Mouse (Mus musculus): Measurements from ENCODE around the gene Polr3b. TPM values are rescaled to one million over a fixed set of nuclear protein-coding genes. Genes with fewer than 3 reads are reported as not detected.
A peak's percentile ranks its signal among the peaks of the same experiment; 100 is the strongest.

Polr3b gene
- polyA plus RNA-seq, 1 experiment from 2014 or later = 18.2 TPM

GRCm38 (mm10) chr10:84690818-84691217 is 68.7 kb downstream of the Polr3b start:
- ATAC-seq (ENCODE audit: low FRiP score) (no peak), DNase-seq (ENCODE audit: low spot score) (no peak)
- Histone ChIP-seq H3K27me3 (ENCODE audit: control insufficient read depth, insufficient read depth, low read length) (no peaks in the 10 kb centered on the region), H3K4me3 (ENCODE audit: low read depth, low read length) (no peak overlapping the region), H3K27ac (ENCODE audit: low read depth, low read length) (no peak overlapping the region), H3K4me1 (replicated peaks; ENCODE audit: control insufficient read depth, insufficient read depth, low read length) (peaks cover 6% of the 10 kb centered on the region), H3K9me3 (ENCODE audit: control insufficient read depth, low read length) (no peaks in the 10 kb centered on the region), H3K9ac (ENCODE audit: low read depth, low read length) (no peak overlapping the region), H3K4me2 (replicated peaks; ENCODE audit: low read depth, low read length) (no peak overlapping the region), H3K36me3 (ENCODE audit: control insufficient read depth, insufficient read depth, low read length) (no peaks in the 10 kb centered on the region)
- 61% methylated on average over 4 of the region's 4 CpGs for WGBS

- ATAC-seq (ENCODE audit: low FRiP score) (no peak), DNase-seq (ENCODE audit: low spot score) (no peak)
- H3K27me3 ChIP-seq (ENCODE audit: control insufficient read depth, insufficient read depth, low read length) = no peaks in the 10 kb centered on the region
- peaks cover 3% of the 10 kb centered on the region for H3K4me1 ChIP-seq (replicated peaks; ENCODE audit: control insufficient read depth, insufficient read depth, low read length)
- H3K9me3 ChIP-seq (ENCODE audit: control insufficient read depth, low read length) = no peaks in the 10 kb centered on the region
- H3K9ac ChIP-seq (ENCODE audit: low read depth, low read length) = no peak overlapping the region
- H3K4me2 ChIP-seq (replicated peaks; ENCODE audit: low read depth, low read length) = no peak overlapping the region
- no peaks in the 10 kb centered on the region for H3K36me3 ChIP-seq (ENCODE audit: control insufficient read depth, insufficient read depth, low read length)
- WGBS = 72% methylated on average over 3 of the region's 3 CpGs
- H3K4me3 ChIP-seq (ENCODE audit: low read depth, low read length) = no peak overlapping the region
- no peak overlapping the region for H3K27ac ChIP-seq (ENCODE audit: low read depth, low read length)
These were observed 69.6 kb downstream of the Polr3b start for GRCm38 (mm10) chr10:84691692-84692091.

- H3K9ac ChIP-seq (ENCODE audit: low read depth, low read length) = no peak overlapping the region
- ATAC-seq (ENCODE audit: low FRiP score) (peak; percentile 72; the same call in 1 of the 2 replicates), DNase-seq (ENCODE audit: low spot score) (peak; percentile 35)
- H3K36me3 ChIP-seq (ENCODE audit: control insufficient read depth, insufficient read depth, low read length) = no peaks in the 10 kb centered on the region
- H3K4me2 ChIP-seq (replicated peaks; ENCODE audit: low read depth, low read length) = no peak overlapping the region
- 0 out of 2 replicates have a peak overlapping the region, but pooled peaks have one; percentile 42 for H3K27ac ChIP-seq (ENCODE audit: low read depth, low read length)
- H3K4me3 ChIP-seq (ENCODE audit: low read depth, low read length) = no peak overlapping the region
- no peaks in the 10 kb centered on the region for H3K27me3 ChIP-seq (ENCODE audit: control insufficient read depth, insufficient read depth, low read length)
- H3K4me1 ChIP-seq (replicated peaks; ENCODE audit: control insufficient read depth, insufficient read depth, low read length) = no peaks in the 10 kb centered on the region; the same call in 1 of the 2 replicates
- WGBS = 62% methylated on average over 8 of the region's 8 CpGs
- no peaks in the 10 kb centered on the region for H3K9me3 ChIP-seq (ENCODE audit: control insufficient read depth, low read length)
These were observed 71.9 kb downstream of the Polr3b start for GRCm38 (mm10) chr10:84693841-84694638.

- no peak for ATAC-seq (ENCODE audit: low FRiP score)
- 87% methylated on average over 13 of the region's 13 CpGs for WGBS
These were observed 78.3 kb downstream of the Polr3b start for GRCm38 (mm10) chr10:84700236-84700987.

GRCm38 (mm10) chr10:84701110-84701509 is 79.0 kb downstream of the Polr3b start:
- no peak for DNase-seq (ENCODE audit: low spot score)
- no peaks in the 10 kb centered on the region for H3K9me3 ChIP-seq (ENCODE audit: control insufficient read depth, low read length)
- no peak for ATAC-seq (ENCODE audit: low FRiP score)
- no peak overlapping the region for H3K9ac ChIP-seq (ENCODE audit: low read depth, low read length)
- H3K4me2 ChIP-seq (replicated peaks; ENCODE audit: low read depth, low read length) = no peak overlapping the region
- no peak overlapping the region for H3K4me3 ChIP-seq (ENCODE audit: low read depth, low read length)
- no peaks in the 10 kb centered on the region for H3K4me1 ChIP-seq (replicated peaks; ENCODE audit: control insufficient read depth, insufficient read depth, low read length)
- no peak overlapping the region for H3K27ac ChIP-seq (ENCODE audit: low read depth, low read length)
- WGBS = 90% methylated on average over 8 of the region's 8 CpGs
- H3K36me3 ChIP-seq (ENCODE audit: control insufficient read depth, insufficient read depth, low read length) = no peaks in the 10 kb centered on the region
- no peaks in the 10 kb centered on the region for H3K27me3 ChIP-seq (ENCODE audit: control insufficient read depth, insufficient read depth, low read length)

More at GRCm38 (mm10) chr10:84700236-84700987, 78.3 kb downstream of the Polr3b start:
- no peak for DNase-seq (ENCODE audit: low spot score)
- no peaks in the 10 kb centered on the region for H3K27me3 ChIP-seq (ENCODE audit: control insufficient read depth, insufficient read depth, low read length)
- H3K4me3 ChIP-seq (ENCODE audit: low read depth, low read length) = no peak overlapping the region
- H3K9ac ChIP-seq (ENCODE audit: low read depth, low read length) = no peak overlapping the region
- no peaks in the 10 kb centered on the region for H3K36me3 ChIP-seq (ENCODE audit: control insufficient read depth, insufficient read depth, low read length)
- H3K9me3 ChIP-seq (ENCODE audit: control insufficient read depth, low read length) = no peaks in the 10 kb centered on the region
- H3K27ac ChIP-seq (ENCODE audit: low read depth, low read length) = no peak overlapping the region
- no peaks in the 10 kb centered on the region for H3K4me1 ChIP-seq (replicated peaks; ENCODE audit: control insufficient read depth, insufficient read depth, low read length)
- no peak overlapping the region for H3K4me2 ChIP-seq (replicated peaks; ENCODE audit: low read depth, low read length)

- 93% methylated on average over 1 of the region's 1 CpGs for WGBS
These were observed 80.0 kb downstream of the Polr3b start for GRCm38 (mm10) chr10:84702115-84702514.

GRCm38 (mm10) chr10:84704594-84704993 is 82.5 kb downstream of the Polr3b start:
- Histone ChIP-seq H3K27me3 (ENCODE audit: control insufficient read depth, insufficient read depth, low read length) (no peaks in the 10 kb centered on the region), H3K4me1 (replicated peaks; ENCODE audit: control insufficient read depth, insufficient read depth, low read length) (peaks cover 10% of the 10 kb centered on the region), H3K27ac (ENCODE audit: low read depth, low read length) (no peak overlapping the region), H3K4me2 (replicated peaks; ENCODE audit: low read depth, low read length) (no peak overlapping the region), H3K9me3 (ENCODE audit: control insufficient read depth, low read length) (no peaks in the 10 kb centered on the region), H3K4me3 (ENCODE audit: low read depth, low read length) (no peak overlapping the region), H3K36me3 (ENCODE audit: control insufficient read depth, insufficient read depth, low read length) (no peaks in the 10 kb centered on the region), H3K9ac (ENCODE audit: low read depth, low read length) (no peak overlapping the region)
- 91% methylated on average over 1 of the region's 1 CpGs for WGBS
- ATAC-seq (ENCODE audit: low FRiP score) = no peak
- DNase-seq (ENCODE audit: low spot score) = no peak

More at GRCm38 (mm10) chr10:84702115-84702514, 80.0 kb downstream of the Polr3b start:
- H3K27ac ChIP-seq (ENCODE audit: low read depth, low read length) = no peak overlapping the region
- H3K4me3 ChIP-seq (ENCODE audit: low read depth, low read length) = no peak overlapping the region
- DNase-seq (ENCODE audit: low spot score) (no peak), ATAC-seq (ENCODE audit: low FRiP score) (no peak)
- no peak overlapping the region for H3K4me2 ChIP-seq (replicated peaks; ENCODE audit: low read depth, low read length)
- no peaks in the 10 kb centered on the region for H3K4me1 ChIP-seq (replicated peaks; ENCODE audit: control insufficient read depth, insufficient read depth, low read length)
- H3K9me3 ChIP-seq (ENCODE audit: control insufficient read depth, low read length) = no peaks in the 10 kb centered on the region
- H3K27me3 ChIP-seq (ENCODE audit: control insufficient read depth, insufficient read depth, low read length) = no peaks in the 10 kb centered on the region
- no peaks in the 10 kb centered on the region for H3K36me3 ChIP-seq (ENCODE audit: control insufficient read depth, insufficient read depth, low read length)
- H3K9ac ChIP-seq (ENCODE audit: low read depth, low read length) = no peak overlapping the region

- WGBS = 87% methylated on average over 7 of the region's 7 CpGs
- no peak overlapping the region for H3K9ac ChIP-seq (ENCODE audit: low read depth, low read length)
- ATAC-seq (ENCODE audit: low FRiP score) (no peak), DNase-seq (ENCODE audit: low spot score) (no peak)
- H3K4me3 ChIP-seq (ENCODE audit: low read depth, low read length) = no peak overlapping the region
- no peaks in the 10 kb centered on the region for H3K36me3 ChIP-seq (ENCODE audit: control insufficient read depth, insufficient read depth, low read length)
- peaks cover 13% of the 10 kb centered on the region for H3K4me1 ChIP-seq (replicated peaks; ENCODE audit: control insufficient read depth, insufficient read depth, low read length)
- no peaks in the 10 kb centered on the region for H3K9me3 ChIP-seq (ENCODE audit: control insufficient read depth, low read length)
- no peaks in the 10 kb centered on the region for H3K27me3 ChIP-seq (ENCODE audit: control insufficient read depth, insufficient read depth, low read length)
- no peak overlapping the region for H3K27ac ChIP-seq (ENCODE audit: low read depth, low read length)
- no peak overlapping the region for H3K4me2 ChIP-seq (replicated peaks; ENCODE audit: low read depth, low read length)
These were observed 83.1 kb downstream of the Polr3b start for GRCm38 (mm10) chr10:84705234-84705633.
